Mouse (Mus musculus) splenic B cell, adult 2 months (primary cell): ENCODE measurements around the gene Tspan15.

Experiments
- DNase-seq: peaks from one replicate; pipeline ENCODE4 v3.0.0-alpha.2; 2011; ENCODE audit warnings: low read depth, low spot score
- H3K27me3 ChIP-seq: 2 replicates; pipeline ENCODE4 v1.6.1; 2012; ENCODE audit warnings: mild to moderate bottlenecking, low read length, moderate library complexity, mixed read lengths; ENCODE audit not compliant: control insufficient read depth, poor library complexity, insufficient read depth, severe bottlenecking
- H3K36me3 ChIP-seq: 2 replicates; pipeline ENCODE4 v1.6.1; 2012; ENCODE audit warnings: mild to moderate bottlenecking, low read length, moderate library complexity, mixed read lengths; ENCODE audit not compliant: control insufficient read depth, poor library complexity, insufficient read depth, severe bottlenecking

Gene Tspan15

GRCm38 (mm10) chr10:62190821-62191220 lies 40.2 kb downstream of the Tspan15 start:
- Histone ChIP-seq H3K36me3 (no peaks in the 10 kb centered on the region), H3K27me3 (no peaks in the 10 kb centered on the region)
- no peak for DNase-seq

- peak; percentile 53 for DNase-seq
- Histone ChIP-seq H3K36me3 (no peaks in the 10 kb centered on the region), H3K27me3 (no peaks in the 10 kb centered on the region)
Measured at GRCm38 (mm10) chr10:62189910-62190309, 41.1 kb downstream of the Tspan15 start.

GRCm38 (mm10) chr10:62189303-62189702 lies 41.7 kb downstream of the Tspan15 start:
- no peaks in the 10 kb centered on the region for H3K27me3 ChIP-seq

GRCm38 (mm10) chr10:62186882-62187281 lies 44.2 kb downstream of the Tspan15 start:
- Histone ChIP-seq H3K36me3 (no peaks in the 10 kb centered on the region), H3K27me3 (no peaks in the 10 kb centered on the region)
- DNase-seq = peak; percentile 76

More at GRCm38 (mm10) chr10:62189303-62189702, 41.7 kb downstream of the Tspan15 start:
- no peaks in the 10 kb centered on the region for H3K36me3 ChIP-seq
- no peak for DNase-seq

GRCm38 (mm10) chr10:62183053-62183452 lies 48.0 kb downstream of the Tspan15 start:
- no peaks in the 10 kb centered on the region for H3K36me3 ChIP-seq
- peak; percentile 94 for DNase-seq
- no peaks in the 10 kb centered on the region for H3K27me3 ChIP-seq

- DNase-seq = no peak
- H3K36me3 ChIP-seq = no peaks in the 10 kb centered on the region
- H3K27me3 ChIP-seq = no peaks in the 10 kb centered on the region
Measured at GRCm38 (mm10) chr10:62182471-62183014, 48.5 kb downstream of the Tspan15 start.

GRCm38 (mm10) chr10:62181701-62182100 lies 49.4 kb downstream of the Tspan15 start:
- no peaks in the 10 kb centered on the region for H3K36me3 ChIP-seq
- no peak for DNase-seq
- no peaks in the 10 kb centered on the region for H3K27me3 ChIP-seq

GRCm38 (mm10) chr10:62179944-62180343 lies 51.1 kb downstream of the Tspan15 start:
- H3K36me3 ChIP-seq = no peaks in the 10 kb centered on the region
- no peaks in the 10 kb centered on the region for H3K27me3 ChIP-seq
- DNase-seq = no peak

GRCm38 (mm10) chr10:62174533-62175313 lies 56.3 kb downstream of the Tspan15 start:
- no peak for DNase-seq
- Histone ChIP-seq H3K27me3 (no peaks in the 10 kb centered on the region), H3K36me3 (no peaks in the 10 kb centered on the region)

GRCm38 (mm10) chr10:62173941-62174448 lies 57.1 kb downstream of the Tspan15 start:
- no peak for DNase-seq
- H3K36me3 ChIP-seq = no peaks in the 10 kb centered on the region

GRCm38 (mm10) chr10:62172841-62173553 lies 58.1 kb downstream of the Tspan15 start:
- no peak for DNase-seq
- H3K36me3 ChIP-seq = no peaks in the 10 kb centered on the region
- no peaks in the 10 kb centered on the region for H3K27me3 ChIP-seq

More at GRCm38 (mm10) chr10:62173941-62174448, 57.1 kb downstream of the Tspan15 start:
- no peaks in the 10 kb centered on the region for H3K27me3 ChIP-seq

- no peak for DNase-seq
- H3K27me3 ChIP-seq = no peaks in the 10 kb centered on the region
- H3K36me3 ChIP-seq = no peaks in the 10 kb centered on the region
Measured at GRCm38 (mm10) chr10:62162410-62162809, 68.6 kb downstream of the Tspan15 start.

GRCm38 (mm10) chr10:62149929-62150328 lies 81.1 kb downstream of the Tspan15 start:
- Histone ChIP-seq H3K27me3 (no peaks in the 10 kb centered on the region), H3K36me3 (no peaks in the 10 kb centered on the region)
- DNase-seq = no peak

GRCm38 (mm10) chr10:62147466-62148248 lies 83.4 kb downstream of the Tspan15 start:
- DNase-seq = no peak
- no peaks in the 10 kb centered on the region for H3K27me3 ChIP-seq
- H3K36me3 ChIP-seq = no peaks in the 10 kb centered on the region
